Mouse (Mus musculus) CD4-positive, CD25-positive, alpha-beta regulatory T cell, adult 2 months (primary cell): ENCODE results near the gene Rfx7.

Source experiments
- DNase-seq: peaks from one replicate; pipeline ENCODE4 v3.0.0-alpha.2; 2012; ENCODE audit warnings: low read depth, low spot score

Gene Rfx7

DNA sequence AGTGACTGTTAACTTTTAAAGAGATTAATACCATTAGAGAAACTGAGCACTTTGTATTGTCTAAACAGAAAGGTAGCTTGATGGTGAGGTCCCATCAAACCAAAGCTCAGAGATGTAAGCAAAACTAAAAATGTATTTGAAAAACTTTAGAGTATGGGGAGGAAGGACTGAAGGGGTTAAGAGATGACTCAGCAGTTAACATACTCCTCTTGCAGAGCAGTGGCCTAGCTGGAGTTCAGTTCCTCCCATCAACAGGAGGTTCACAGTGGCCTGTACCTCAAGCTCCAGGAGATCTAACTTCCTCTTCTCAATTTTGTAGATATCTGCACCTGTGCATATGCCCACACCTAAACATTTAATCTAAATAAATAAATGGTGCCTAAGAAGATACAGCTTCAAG lies 11.6 kb downstream of the Rfx7 start:
- DNase-seq: no peak

DNA sequence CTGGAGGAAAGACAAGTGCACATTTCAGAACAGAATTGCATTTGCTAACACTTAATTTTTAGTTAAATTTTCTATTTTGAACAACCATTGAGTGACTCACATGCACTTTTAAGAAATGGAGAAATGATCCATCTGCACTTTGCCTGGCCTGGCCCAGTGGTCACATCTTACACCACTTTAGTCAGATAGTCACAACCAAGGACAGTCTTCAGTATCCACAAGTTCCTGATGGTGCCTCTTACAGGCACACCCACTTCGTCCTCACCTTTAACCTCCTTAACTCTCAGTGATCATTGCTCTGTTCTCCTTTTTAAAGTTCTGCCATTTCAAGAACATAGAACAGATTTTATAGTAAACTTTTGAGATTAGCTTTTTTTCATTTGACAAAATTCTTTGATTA lies 26.7 kb downstream of the Rfx7 start:
- no peak for DNase-seq

DNA sequence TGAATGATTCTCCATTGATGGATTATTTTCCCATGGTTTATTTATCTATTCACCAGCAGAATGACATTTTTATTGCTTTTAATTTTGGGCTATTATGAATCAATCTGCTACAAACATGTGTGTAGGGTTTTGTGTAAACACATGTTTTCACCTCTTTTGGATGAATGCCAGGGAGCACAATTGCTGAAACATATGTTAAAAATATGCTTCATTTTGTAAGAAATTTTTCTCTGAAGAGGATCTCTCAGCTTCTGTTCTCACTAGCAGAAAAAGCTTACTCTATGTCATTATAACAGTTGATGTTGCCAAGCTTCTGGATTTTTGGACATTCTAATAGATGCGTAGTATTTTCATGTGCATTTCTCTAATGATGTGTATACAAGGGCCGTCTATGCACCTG lies 28.3 kb downstream of the Rfx7 start:
- DNase-seq: no peak

DNA sequence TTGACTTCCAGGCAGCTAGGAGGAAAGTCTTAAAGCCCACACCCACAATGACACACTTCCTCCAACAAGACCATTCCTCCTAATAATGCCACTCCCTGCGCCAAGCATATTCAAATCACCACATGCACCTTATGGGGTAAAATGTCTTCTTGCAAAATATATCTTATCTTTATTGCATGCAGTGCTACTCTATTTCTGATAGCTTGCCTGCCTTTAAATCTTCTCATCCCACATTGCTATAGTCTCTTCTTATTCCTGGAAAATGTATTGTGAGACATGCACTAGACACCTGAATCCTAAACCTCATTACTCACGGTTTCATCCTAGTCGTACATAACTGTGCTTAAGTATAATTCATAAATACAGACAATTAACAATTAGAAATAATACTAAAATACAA lies 31.2 kb downstream of the Rfx7 start:
- no peak for DNase-seq

DNA sequence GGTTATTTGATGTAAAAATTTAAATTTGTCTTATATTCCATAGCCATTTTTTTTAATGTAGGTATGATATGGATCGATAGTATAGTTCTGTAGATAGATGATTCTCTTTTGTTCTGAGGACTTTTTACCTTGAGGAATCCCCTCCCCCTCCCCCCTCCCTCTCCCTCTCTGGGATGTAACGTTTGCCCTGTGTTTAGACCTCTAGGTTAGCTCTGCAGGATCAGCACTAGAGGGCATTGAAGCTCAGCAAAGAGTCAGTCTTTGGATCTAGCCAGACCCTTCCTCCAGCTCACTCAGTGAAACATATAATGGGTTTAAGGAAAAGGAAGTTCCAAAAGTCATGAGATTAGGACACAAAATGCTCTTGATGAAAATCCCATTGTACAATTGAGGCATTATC lies 35.1 kb downstream of the Rfx7 start:
- DNase-seq: no peak

DNA sequence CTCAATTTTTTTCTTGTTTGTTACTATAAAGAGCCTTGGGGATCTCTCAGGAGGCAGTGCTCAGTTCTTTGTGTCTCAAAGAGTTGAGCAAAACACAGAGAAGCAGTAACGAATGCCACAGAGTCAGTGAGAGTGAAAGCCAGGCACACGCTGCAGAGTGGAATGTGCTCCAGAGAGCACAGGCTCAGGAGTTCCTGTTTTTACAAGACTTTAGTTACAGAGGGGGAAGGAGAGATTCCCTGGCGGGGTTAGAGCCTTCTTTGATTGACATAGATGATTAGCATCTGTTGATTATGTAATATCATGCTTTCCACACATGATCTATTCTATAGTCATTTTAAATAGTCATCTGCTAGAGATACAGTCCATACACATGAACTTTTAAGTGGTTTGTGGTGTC lies 48.2 kb downstream of the Rfx7 start:
- DNase-seq: no peak

DNA sequence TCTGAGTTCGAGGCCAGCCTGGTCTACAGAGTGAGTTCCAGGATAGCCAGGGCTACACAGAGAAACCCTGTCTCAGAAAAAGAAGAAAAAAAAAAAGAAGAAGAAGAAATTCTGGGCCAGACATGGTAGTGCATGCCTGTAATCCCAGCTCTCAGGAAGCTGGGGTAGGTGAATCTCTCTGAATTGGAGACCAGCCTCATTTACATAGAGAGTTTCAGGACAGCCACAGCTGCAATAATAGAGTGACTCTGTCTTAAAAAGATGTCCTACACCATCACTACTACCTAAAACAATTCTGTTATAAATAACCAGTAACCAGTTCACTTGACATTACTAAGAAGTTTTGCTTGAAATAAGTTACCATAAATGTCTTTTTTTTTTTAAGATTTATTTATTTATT lies 58.8 kb downstream of the Rfx7 start:
- DNase-seq: no peak

DNA sequence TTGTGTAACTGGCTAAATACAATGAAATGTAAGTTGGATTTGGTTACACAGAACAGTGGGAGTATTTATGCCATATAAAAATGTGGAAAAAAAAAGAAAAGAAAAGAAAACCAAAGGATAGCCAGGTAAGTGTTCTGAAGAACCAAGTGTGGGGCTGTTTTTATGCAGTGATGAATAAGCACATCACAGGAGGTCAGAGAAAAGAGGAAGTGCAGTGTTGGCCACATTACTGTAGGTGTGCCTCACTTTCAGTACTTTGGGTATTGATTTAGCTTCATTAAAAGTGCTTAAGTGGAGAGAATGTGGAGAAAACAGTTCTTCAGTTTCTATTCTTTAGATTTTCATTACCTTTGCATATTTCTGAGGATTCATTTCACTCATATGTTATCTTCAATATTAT lies 60.0 kb downstream of the Rfx7 start:
- DNase-seq: no peak

DNA sequence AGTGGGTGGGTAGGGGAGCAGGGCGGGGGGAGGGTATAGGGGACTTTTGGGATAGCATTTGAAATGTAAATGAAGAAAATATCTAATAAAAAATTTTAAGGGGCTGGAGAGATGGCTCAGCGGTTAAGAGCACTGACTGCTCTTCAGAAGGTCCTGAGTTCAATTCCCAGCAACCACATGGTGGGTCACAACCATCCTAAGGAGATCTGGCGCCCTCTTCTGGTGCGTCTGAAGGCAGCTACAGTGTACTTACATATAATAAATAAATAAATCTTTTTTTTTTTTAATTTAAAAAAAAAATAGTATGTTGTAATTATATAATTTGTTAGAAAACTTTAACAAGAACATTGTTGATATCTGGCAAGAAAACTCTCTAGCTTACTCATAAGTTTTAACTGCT lies 62.6 kb downstream of the Rfx7 start:
- DNase-seq: peak; percentile 69

DNA sequence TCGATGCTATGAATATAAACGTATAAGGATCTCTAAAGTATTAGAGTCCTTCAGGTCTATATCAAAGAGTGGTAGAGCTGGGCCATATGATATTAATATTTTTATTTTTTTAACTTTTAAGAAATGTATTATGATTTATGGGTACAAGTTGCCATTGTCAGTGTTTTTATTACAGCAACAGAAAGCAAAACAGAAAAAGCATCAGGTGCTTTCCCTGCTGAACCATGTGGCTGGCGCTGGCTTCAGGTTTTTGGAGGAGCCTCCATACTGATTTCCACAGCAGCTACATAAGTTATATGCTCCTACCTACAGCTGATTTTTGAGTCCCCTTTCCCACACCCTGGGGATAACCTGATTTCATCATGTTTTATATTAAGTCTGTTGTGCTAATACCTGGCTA lies 68.1 kb downstream of the Rfx7 start:
- DNase-seq: no peak

DNA sequence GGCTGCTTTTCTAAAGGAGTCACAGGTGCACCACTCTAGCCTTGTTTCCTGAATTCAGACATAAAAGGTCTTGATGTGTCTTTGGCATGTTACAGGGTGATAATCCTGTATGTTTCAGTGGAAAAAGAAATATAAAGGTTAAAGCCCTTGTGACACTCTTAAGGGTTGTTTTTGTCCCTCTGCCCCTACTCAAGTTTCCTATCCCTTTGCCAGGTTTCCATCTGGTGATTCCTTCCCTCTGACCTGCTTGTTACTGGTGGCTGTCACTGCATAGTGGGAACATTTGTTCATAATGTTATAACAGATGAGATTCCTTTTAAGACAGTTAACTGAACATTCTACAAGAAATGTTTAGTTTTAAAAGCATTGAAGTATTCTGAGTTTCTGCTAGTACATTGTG lies 77.7 kb downstream of the Rfx7 start:
- no peak for DNase-seq

DNA sequence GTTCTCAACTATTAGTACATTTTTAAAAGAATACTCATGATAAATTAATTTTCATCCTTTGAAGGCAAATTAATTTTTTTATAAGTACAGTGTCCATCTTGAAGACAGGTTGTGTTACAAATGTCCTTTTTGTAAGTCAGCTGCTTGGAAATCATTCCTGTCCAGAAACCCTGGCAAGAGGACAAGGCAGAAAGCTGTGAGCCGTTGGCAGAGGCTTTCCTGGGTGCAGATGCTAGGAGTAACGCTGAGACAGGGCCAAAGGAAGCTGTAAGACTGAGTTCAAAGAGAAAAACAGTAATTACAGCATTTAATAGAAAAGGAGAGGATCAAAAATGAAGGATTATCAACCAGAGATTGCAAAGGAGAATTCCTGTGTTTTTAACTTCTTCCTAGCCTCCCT lies 81.8 kb downstream of the Rfx7 start:
- no peak for DNase-seq

DNA sequence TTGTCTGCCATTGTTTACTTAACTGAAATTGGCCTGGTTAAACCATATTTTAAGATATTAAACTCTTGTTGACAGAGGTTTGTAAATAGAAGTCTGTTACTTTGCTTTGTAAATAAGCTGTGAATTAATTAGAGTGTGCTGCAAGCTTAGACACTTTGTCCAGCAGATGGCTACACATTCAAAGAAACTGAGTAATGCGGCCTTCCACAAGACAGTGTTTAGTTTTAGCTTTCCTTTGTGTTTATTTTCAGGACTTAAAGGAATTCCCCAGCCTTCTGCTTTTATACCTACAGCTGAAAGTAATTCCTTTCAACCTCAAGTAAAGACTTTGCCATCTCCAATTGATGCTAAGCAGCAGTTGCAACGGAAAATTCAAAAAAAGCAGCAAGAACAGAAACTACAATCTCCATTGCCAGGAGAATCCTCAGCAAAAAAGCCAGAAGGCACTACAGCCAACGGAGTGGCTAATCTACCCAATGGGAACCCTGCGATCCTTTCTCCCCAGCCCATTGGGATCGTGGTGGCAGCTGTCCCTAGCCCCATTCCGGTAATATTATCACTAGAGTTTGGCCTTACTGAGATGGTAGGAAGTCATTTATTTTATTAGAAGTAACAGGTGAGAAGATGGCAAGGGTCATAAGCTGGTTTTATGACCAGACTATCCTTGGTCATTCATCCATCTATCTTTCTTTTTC lies 82.9 kb downstream of the Rfx7 start:
- no peak for DNase-seq

DNA sequence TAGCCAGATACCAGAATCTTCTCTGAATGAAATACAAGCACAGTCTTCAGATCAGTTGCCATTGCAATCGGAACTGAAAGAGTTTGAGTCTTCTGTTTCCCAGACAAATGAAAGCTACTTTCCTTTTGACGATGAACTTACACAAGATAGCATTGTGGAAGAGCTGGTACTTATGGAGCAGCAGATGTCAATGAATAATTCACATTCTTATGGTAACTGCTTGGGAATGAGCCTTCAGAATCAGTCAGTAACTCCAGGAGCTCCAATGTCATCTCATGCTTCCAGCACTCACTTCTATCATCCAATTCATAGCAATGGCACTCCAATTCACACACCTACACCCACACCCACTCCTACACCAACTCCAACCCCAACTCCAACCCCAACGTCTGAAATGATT lies 86.0 kb downstream of the Rfx7 start:
- no peak for DNase-seq

DNA sequence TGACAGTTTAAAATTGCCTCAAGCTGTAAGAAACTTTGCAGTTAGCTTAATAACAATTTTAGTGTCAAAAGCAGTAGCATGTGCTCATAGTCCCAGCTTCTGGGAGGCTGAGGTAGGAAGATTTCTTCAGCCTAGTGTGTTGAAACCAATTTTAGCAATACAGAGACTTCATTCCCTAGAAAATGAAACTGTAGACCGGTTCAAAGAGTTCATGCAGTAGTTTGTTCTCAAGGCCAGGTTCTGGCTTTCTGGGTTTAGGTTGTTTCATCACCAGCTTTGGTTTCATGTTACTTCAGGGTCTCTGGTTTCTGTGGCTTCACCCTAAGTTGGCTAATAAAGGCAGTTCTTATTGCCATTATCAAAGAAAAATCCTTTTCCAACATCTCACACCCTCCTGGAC lies 91.6 kb downstream of the Rfx7 start:
- DNase-seq: no peak

DNA sequence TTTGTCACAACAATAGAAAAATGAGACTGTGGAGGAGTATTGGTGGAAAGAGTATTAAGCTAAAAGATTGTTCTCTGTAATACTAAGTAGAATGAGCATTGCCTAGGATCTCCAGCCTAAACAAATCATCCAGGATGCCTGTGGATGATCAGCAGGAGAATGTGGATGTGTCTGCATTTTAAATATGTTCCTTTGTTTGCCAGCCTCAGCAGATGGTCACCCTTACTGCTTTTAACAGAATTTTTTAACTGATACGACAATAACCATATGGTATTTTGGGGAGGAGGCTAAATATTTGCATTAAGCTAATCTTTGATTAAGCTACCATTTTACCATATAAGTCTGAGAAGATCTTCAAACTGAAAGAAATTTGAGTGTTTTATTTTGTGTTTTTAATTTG lies 95.6 kb downstream of the Rfx7 start:
- no peak for DNase-seq

DNA sequence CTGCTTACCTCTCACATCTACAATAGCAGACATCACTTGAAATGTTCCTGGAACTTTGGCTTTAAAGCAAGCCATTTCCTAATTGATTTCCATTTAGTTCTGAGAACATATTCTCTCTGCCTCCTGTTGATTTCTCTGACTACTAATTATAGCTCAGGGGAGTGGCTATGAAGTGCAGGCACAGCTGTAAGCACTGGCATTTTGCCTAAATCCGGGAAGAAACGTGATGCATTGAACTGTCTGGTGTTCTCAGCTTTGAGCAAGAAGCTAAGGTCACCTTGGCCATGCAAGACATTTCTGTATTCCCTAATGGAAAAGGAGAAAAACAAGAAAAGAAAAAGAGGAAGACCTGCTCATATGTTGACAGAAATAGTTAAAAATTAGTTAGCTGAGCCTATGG lies 96.6 kb downstream of the Rfx7 start:
- no peak for DNase-seq

DNA sequence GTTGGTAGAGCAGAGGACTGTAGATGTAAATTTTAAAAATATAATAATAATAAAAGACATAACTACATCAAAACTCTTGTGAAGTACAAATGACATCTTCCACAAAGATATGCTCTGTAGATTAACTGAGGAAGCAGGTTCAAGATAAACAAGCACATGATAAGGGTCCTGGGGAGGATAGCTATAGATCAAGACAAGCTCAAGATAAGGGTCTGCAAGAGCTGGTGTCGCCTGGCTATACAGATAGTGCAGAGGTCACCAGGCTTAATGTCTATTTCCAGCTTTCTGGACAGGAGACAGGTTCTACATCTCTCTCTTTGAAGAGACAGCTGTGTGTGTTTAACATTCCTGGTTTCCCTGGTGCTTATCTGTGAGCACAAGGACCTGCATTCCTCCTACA lies 100.2 kb downstream of the Rfx7 start:
- no peak for DNase-seq

DNA sequence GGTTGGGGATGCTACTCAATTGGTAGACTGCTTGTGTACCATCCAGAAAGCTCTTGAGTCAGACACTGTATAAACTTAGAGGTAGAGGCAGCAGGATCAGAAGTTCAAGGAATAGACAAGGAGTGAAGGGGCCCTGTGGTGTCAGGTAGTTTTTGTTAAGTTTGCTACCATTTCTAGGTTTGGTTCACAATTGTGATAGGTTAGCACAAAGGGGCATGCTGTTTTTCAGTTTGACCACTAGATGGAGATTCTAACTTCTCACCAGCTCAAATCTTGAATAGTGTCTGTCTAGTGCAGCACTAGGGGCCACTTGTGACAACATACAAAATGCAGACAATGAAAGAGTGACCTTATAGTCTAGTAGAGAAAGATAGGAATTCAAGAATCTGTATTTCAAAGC lies 103.1 kb downstream of the Rfx7 start:
- DNase-seq: peak; percentile 43

DNA sequence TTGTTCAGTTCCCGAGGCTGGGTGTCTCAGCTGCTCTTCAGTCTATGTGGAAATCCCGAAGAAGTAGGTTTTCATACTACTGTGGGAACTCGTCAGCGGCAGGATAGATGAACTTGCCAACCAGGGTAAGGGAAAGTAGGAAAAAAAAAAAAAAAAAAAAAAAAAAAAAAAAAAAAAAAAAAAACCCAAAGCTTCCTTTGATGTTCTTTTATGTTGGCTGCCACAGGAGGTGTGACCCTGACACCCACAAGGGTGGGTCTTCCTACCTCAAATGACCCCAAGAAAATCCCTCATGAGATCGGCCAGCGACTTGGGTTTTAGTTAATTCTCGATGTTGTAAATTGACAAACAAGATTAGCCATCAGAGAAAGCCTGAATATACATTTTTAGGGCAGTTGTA lies 104.5 kb downstream of the Rfx7 start:
- no peak for DNase-seq

DNA sequence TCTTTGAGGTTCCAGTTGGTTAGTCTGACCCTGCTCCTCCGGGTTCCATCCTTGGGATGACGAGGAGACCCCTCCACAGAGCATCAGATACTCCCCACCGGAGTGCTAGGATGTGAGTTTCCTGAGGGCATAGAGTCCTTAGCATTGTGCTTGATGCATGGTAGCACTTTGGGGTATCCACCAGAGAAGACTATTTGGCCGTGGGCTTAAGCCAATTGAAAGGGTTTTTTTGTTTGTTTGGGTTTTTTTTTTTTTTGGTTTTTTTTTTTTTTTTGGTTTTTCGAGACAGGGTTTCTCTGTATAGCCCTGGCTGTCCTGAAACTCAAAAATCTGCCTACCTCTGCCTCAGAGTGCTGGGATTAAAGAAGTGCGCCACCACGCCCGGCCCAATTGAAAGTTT lies 105.2 kb downstream of the Rfx7 start:
- DNase-seq: no peak

DNA sequence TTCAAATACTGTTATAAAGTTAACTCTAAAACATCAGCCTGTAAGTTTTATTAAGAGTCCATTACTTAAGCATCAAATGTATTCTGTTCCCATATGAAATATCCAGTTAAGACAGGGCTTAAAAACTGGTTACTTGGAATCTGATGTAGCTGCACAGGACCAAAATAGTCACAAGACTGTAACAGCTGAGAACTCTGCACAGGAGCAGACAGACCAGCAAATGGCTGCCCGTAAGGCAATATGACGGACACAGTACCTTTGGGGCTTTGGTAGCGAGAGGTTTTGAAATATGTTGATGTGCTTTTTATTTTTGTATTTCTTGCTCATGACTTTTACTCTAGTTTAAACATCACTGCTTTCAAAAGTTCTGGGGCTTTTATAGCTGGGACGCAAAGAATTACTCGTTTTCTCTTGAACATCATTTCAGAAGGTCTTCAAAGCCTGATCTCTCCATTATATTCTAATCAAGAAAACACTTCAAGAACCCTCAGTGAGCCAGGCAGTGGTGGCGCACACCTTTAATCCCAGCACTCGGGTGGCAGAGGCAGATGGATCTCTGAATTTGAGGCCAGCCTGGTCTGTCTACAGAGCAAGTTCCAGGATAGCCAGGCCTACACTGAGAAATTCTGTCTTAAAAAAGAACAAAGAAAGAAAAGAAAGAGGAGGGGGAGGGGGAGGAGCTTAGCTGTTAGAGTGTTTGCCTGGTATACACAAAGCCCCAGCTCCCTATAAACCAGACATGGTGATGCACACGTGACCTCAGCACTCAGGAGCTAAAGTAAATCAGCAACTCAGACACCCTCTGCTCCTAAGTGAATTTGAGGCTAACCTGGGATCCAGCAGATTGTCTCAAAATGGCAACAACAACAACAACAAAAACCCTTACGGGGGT lies 107.2 kb downstream of the Rfx7 start:
- no peak for DNase-seq

DNA sequence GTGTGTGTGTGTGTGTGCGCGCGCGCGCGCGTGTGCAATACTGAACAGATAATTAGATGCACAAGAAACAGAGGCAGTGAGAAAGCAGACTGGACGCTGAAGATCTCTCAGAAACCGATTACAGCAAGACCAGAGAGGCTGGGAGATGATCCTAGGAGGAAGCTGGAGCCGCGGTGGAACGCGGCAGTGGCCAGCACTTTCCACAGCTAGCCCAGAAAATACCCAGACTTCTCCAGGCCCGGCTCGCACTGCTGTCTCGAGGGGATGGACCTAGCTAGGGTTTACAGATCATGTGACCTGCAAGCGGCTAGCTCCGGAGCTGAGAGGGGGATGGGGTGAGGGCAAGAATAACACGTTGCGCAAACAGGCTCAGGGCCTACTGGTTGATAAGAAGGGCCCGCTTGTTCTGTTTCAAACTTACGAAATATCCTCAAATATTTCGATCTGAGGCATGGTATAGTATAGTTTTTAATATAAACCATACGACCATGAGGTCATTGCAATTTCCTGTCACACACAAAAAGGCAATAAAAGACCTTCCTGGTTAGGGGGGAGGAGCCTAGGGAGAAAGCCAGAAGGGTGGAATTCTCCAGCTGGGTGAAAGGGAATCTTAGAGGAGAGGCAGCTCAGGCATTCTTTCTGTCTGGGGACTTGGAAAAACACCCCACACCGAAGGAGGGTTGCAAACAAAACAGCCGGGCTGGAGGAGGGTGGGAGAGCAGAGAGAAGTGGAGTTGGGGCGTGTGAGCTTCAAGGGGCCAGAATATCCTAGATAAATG lies 108.0 kb downstream of the Rfx7 start:
- no peak for DNase-seq
